Mouse (Mus musculus): ENCODE results near the gene Fem1a.

- no peak for TF ChIP-seq CTCF (IDR thresholded peaks at IDR 0.05; ENCODE audit: borderline replicate concordance, insufficient read depth, low read depth, low read length)
- TF ChIP-seq POLR2A (IDR thresholded peaks at IDR 0.05; ENCODE audit: borderline replicate concordance, insufficient read depth, low read length) = peak; percentile 21; the same call in 1 of the 2 replicates
These were observed at the start of gene Fem1a for GRCm38 (mm10) chr17:56256239-56256881.
